ENCODE assay signal across 18 mouse cellular contexts in genomic region chr2:144158256-144158655, GRCm38 (mm10).
DNase-seq lines count a peak whose midpoint lies in the region; ATAC-seq and TF ChIP-seq lines count a peak whose summit lies in the region.
"Had no signal": no experiment of that assay in that cellular context is flagged by ENCODE, and none has a peak within 500 bp of the region (broad histone marks: within the 10 kb centered on the region; RNA-seq: fewer than 3 reads in every experiment).

No protein-coding gene starts in this region.

- no peak for ATAC-seq in embryonic facial prominence, embryonic 12.5 days (ENCODE audit: insufficient number of reproducible peaks, insufficient read depth, low FRiP score, low TSS enrichment)
- ATAC-seq in limb, embryonic 13.5 days (ENCODE audit: low FRiP score, low read depth): no peak
- no peak for ATAC-seq in limb, embryonic 14.5 days (ENCODE audit: low FRiP score, low read depth)
- ATAC-seq in intestine, embryonic 15.5 days: no peak
- ATAC-seq: CD4-positive, CD25-positive, alpha-beta regulatory T cell, adult 4 months; forebrain, embryonic 13.5 days; forebrain, postnatal 0 days had no signal

- H3K4me2 ChIP-seq in embryonic facial prominence, embryonic 12.5 days (replicated peaks): no peak overlapping the region
- H3K4me2 ChIP-seq in limb, embryonic 13.5 days (replicated peaks): no peak overlapping the region
- H3K4me2 ChIP-seq in limb, embryonic 14.5 days (replicated peaks; ENCODE audit: low read depth, low read length, severe bottlenecking): no peak overlapping the region
- H3K4me2 ChIP-seq in intestine, embryonic 15.5 days (replicated peaks): no peak overlapping the region
- H3K4me2 ChIP-seq: forebrain, embryonic 13.5 days; heart, embryonic 13.5 days; hindbrain, embryonic 15.5 days had no signal

- H3K27ac ChIP-seq in embryonic facial prominence, embryonic 12.5 days: peak overlapping the region; percentile 30
- H3K27ac ChIP-seq in embryonic facial prominence, embryonic 10.5 days (replicated peaks): no peak overlapping the region
- peak overlapping the region; percentile 39; the same call in 1 of the 2 replicates for H3K27ac ChIP-seq in limb, embryonic 13.5 days
- no peak overlapping the region; the same call in 1 of the 2 replicates for H3K27ac ChIP-seq in limb, embryonic 10.5 days
- peak overlapping the region; percentile 99 for H3K27ac ChIP-seq in ES-Bruce4 (ENCODE audit: insufficient read depth, low read length)
- peak overlapping the region; percentile 55 for H3K27ac ChIP-seq in limb, embryonic 14.5 days (replicated peaks; ENCODE audit: low read depth, low read length)
- no peak overlapping the region for H3K27ac ChIP-seq in intestine, embryonic 15.5 days
- H3K27ac ChIP-seq: forebrain, embryonic 13.5 days; heart, embryonic 13.5 days; hindbrain, embryonic 15.5 days had no signal

- TF ChIP-seq CTCF in ES-Bruce4 (IDR thresholded peaks at IDR 0.05; ENCODE audit: low read depth, low read length): no peak

- no peak for DNase-seq in embryonic facial prominence, embryonic 10.5 days (ENCODE audit: low spot score)
- no peak for DNase-seq in limb, embryonic 10.5 days (ENCODE audit: low spot score)
- peak; percentile 43 for DNase-seq in limb, embryonic 14.5 days (ENCODE audit: low spot score)
- DNase-seq: adrenal gland, postnatal 14 days; B cell, adult 2 months; cerebellum, adult 11-12 months; cerebellum, adult 9-10 months; cerebellum, postnatal 25 days; forebrain, postnatal 0 days; heart, postnatal 36 days had no signal

- H3K36me3 ChIP-seq in embryonic facial prominence, embryonic 12.5 days: no peaks in the 10 kb centered on the region
- no peaks in the 10 kb centered on the region for H3K36me3 ChIP-seq in embryonic facial prominence, embryonic 10.5 days (replicated peaks)
- H3K36me3 ChIP-seq in limb, embryonic 13.5 days: no peaks in the 10 kb centered on the region
- no peaks in the 10 kb centered on the region for H3K36me3 ChIP-seq in limb, embryonic 10.5 days
- no peaks in the 10 kb centered on the region for H3K36me3 ChIP-seq in ES-Bruce4 (ENCODE audit: control insufficient read depth, insufficient read depth, low read length, poor library complexity, severe bottlenecking)
- no peaks in the 10 kb centered on the region for H3K36me3 ChIP-seq in limb, embryonic 14.5 days (ENCODE audit: control insufficient read depth, insufficient read depth, low read length)
- no peaks in the 10 kb centered on the region for H3K36me3 ChIP-seq in intestine, embryonic 15.5 days
- H3K36me3 ChIP-seq: heart, embryonic 13.5 days; hindbrain, embryonic 15.5 days had no signal

- 0 out of 2 replicates have a peak, but pooled peaks cover 4% of the 10 kb centered on the region for H3K27me3 ChIP-seq in embryonic facial prominence, embryonic 12.5 days
- peaks cover 51% of the 10 kb centered on the region for H3K27me3 ChIP-seq in embryonic facial prominence, embryonic 10.5 days (replicated peaks; ENCODE audit: low read depth, poor library complexity, severe bottlenecking)
- 0 out of 2 replicates have a peak, but pooled peaks cover 4% of the 10 kb centered on the region for H3K27me3 ChIP-seq in limb, embryonic 13.5 days
- peaks cover 20% of the 10 kb centered on the region for H3K27me3 ChIP-seq in limb, embryonic 10.5 days (ENCODE audit: low read depth, poor library complexity, severe bottlenecking)
- H3K27me3 ChIP-seq in ES-Bruce4 (ENCODE audit: control insufficient read depth, insufficient read depth, low read length, poor library complexity, severe bottlenecking): no peaks in the 10 kb centered on the region
- H3K27me3 ChIP-seq in limb, embryonic 14.5 days (ENCODE audit: control insufficient read depth, insufficient read depth, low read length): no peaks in the 10 kb centered on the region
- H3K27me3 ChIP-seq in intestine, embryonic 15.5 days (replicated peaks): no peaks in the 10 kb centered on the region

- peaks cover 51% of the 10 kb centered on the region for H3K4me1 ChIP-seq in embryonic facial prominence, embryonic 12.5 days
- peaks cover 44% of the 10 kb centered on the region for H3K4me1 ChIP-seq in embryonic facial prominence, embryonic 10.5 days
- peaks cover 62% of the 10 kb centered on the region for H3K4me1 ChIP-seq in limb, embryonic 13.5 days
- H3K4me1 ChIP-seq in limb, embryonic 10.5 days: peaks cover 42% of the 10 kb centered on the region
- H3K4me1 ChIP-seq in ES-Bruce4 (ENCODE audit: control insufficient read depth, insufficient read depth, low read length): peaks cover 15% of the 10 kb centered on the region
- peaks cover 52% of the 10 kb centered on the region for H3K4me1 ChIP-seq in limb, embryonic 14.5 days (ENCODE audit: control insufficient read depth, insufficient read depth, low read length)
- peaks cover 32% of the 10 kb centered on the region for H3K4me1 ChIP-seq in intestine, embryonic 15.5 days (replicated peaks)
- H3K4me1 ChIP-seq: hindbrain, embryonic 15.5 days had no signal

- H3K9me3 ChIP-seq in embryonic facial prominence, embryonic 12.5 days: no peaks in the 10 kb centered on the region
- no peaks in the 10 kb centered on the region for H3K9me3 ChIP-seq in embryonic facial prominence, embryonic 10.5 days
- H3K9me3 ChIP-seq in limb, embryonic 13.5 days: no peaks in the 10 kb centered on the region
- H3K9me3 ChIP-seq in limb, embryonic 10.5 days (replicated peaks): no peaks in the 10 kb centered on the region
- H3K9me3 ChIP-seq in ES-Bruce4 (replicated peaks; ENCODE audit: control insufficient read depth, insufficient read depth, low read length, poor library complexity, severe bottlenecking): no peaks in the 10 kb centered on the region
- no peaks in the 10 kb centered on the region for H3K9me3 ChIP-seq in limb, embryonic 14.5 days (ENCODE audit: control insufficient read depth, low read length)
- no peaks in the 10 kb centered on the region for H3K9me3 ChIP-seq in intestine, embryonic 15.5 days
- H3K9me3 ChIP-seq: forebrain, embryonic 13.5 days; heart, embryonic 13.5 days; hindbrain, embryonic 15.5 days had no signal

- TF ChIP-seq POLR2A in ES-Bruce4 (IDR thresholded peaks at IDR 0.05; ENCODE audit: insufficient read depth, low read length): no peak
- no peak for TF ChIP-seq POLR2A in limb, embryonic 14.5 days (IDR thresholded peaks at IDR 0.05; ENCODE audit: borderline replicate concordance, extremely low read depth, insufficient read depth, insufficient read length)

- TF ChIP-seq EP300 in ES-Bruce4 (IDR thresholded peaks at IDR 0.05; ENCODE audit: insufficient read depth, low read depth, low read length): 0 out of 2 replicates have a peak, but pooled peaks have one; percentile 9

- H3K4me3 ChIP-seq in embryonic facial prominence, embryonic 12.5 days: no peak overlapping the region
- no peak overlapping the region for H3K4me3 ChIP-seq in embryonic facial prominence, embryonic 10.5 days
- H3K4me3 ChIP-seq in limb, embryonic 13.5 days: no peak overlapping the region
- no peak overlapping the region for H3K4me3 ChIP-seq in limb, embryonic 10.5 days
- H3K4me3 ChIP-seq in ES-Bruce4 (ENCODE audit: low read depth, low read length): peak overlapping the region; percentile 47
- H3K4me3 ChIP-seq in limb, embryonic 14.5 days (replicated peaks; ENCODE audit: low read length): no peak overlapping the region
- no peak overlapping the region for H3K4me3 ChIP-seq in intestine, embryonic 15.5 days (replicated peaks)
- H3K4me3 ChIP-seq: forebrain, embryonic 13.5 days; heart, embryonic 13.5 days; hindbrain, embryonic 15.5 days had no signal

- WGBS in embryonic facial prominence, embryonic 12.5 days: 33% methylated on average over 8 of the region's 8 CpGs
- 44% methylated on average over 8 of the region's 8 CpGs for WGBS in embryonic facial prominence, embryonic 10.5 days
- 43% methylated on average over 8 of the region's 8 CpGs for WGBS in limb, embryonic 13.5 days
- 50% methylated on average over 8 of the region's 8 CpGs for WGBS in limb, embryonic 10.5 days
- 55% methylated on average over 8 of the region's 8 CpGs for WGBS in limb, embryonic 14.5 days
- 44% methylated on average over 8 of the region's 8 CpGs for WGBS in intestine, embryonic 15.5 days

- no peak overlapping the region for H3K9ac ChIP-seq in embryonic facial prominence, embryonic 12.5 days
- H3K9ac ChIP-seq in limb, embryonic 13.5 days: no peak overlapping the region; the same call in 1 of the 2 replicates
- peak overlapping the region; percentile 85 for H3K9ac ChIP-seq in ES-Bruce4 (ENCODE audit: low read depth, poor library complexity, severe bottlenecking)
- no peak overlapping the region for H3K9ac ChIP-seq in limb, embryonic 14.5 days (ENCODE audit: low read depth, low read length, severe bottlenecking)
- H3K9ac ChIP-seq in intestine, embryonic 15.5 days: no peak overlapping the region
- H3K9ac ChIP-seq: forebrain, embryonic 13.5 days; forebrain, postnatal 0 days; heart, embryonic 13.5 days; hindbrain, embryonic 15.5 days had no signal

Comparison
In these comparisons a context has a peak if more than half of its experiments do, and no peak if none do; other contexts are left out.
1. H3K27ac ChIP-seq: peak in embryonic facial prominence, embryonic 12.5 days (single experiment), limb, embryonic 13.5 days (single experiment), ES-Bruce4 (single experiment) and limb, embryonic 14.5 days (single experiment); none in embryonic facial prominence, embryonic 10.5 days (single experiment), limb, embryonic 10.5 days (single experiment) and intestine, embryonic 15.5 days (single experiment).